Mouse (Mus musculus) heart, postnatal 0 days (tissue): Measurements from ENCODE around the gene Gemin7.

Experiments
- CTCF ChIP-seq: IDR thresholded peaks from 2 replicates; pipeline ENCODE4 v1.5.1; 2016; ENCODE audit warnings: antibody characterized with exemption, control low read depth, low read depth
- EP300 ChIP-seq: IDR thresholded peaks from 2 replicates; pipeline ENCODE4 v1.6.1; 2016; ENCODE audit warnings: antibody characterized with exemption, low read depth

DNA sequence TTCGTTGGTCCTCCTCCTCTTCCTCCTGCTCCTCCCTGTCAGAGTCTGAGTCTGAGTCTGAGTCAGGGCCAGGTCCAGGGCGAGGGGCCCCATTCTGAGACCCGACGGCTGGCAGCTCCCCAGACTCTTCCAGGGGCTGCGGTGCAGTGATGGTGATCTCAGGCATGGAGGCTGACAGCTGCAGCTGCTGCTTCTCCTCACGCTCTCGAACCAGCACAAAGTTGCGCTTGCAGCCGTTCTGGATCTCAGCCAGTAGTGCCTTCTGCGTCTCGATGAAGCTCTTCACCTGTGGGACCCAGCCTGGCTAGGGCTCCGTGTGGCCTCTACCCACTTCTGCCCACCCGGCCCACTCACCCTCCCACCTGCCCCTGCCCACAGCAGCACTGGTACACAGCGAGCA, 45.2 kb downstream of the Gemin7 start:
- TF ChIP-seq CTCF: no peak
- TF ChIP-seq EP300: no peak
